Mouse (Mus musculus): ENCODE data around the gene Ehbp1l1.

Gene Ehbp1l1

GRCm38 (mm10) chr19:5731264-5731978, 5.3 kb upstream of the Ehbp1l1 start:
- peak; percentile 95 to 96 for DNase-seq

GRCm38 (mm10) chr19:5730314-5731186, 4.4 kb upstream of the Ehbp1l1 start:
- peak; percentile 38 to 40 for DNase-seq

- peak; percentile 91 for DNase-seq
Observed at GRCm38 (mm10) chr19:5729444-5729815, 3.3 kb upstream of the Ehbp1l1 start, which contains the start of gene Fam89b. Gene Fam89b, minus strand, starts transcription at chr19:5729653.

GRCm38 (mm10) chr19:5728631-5729443, 2.7 kb upstream of the Ehbp1l1 start:
- peak in 1 of 2 experiments; percentile 27 for DNase-seq

GRCm38 (mm10) chr19:5727701-5728100, 1.6 kb upstream of the Ehbp1l1 start:
- peak; percentile 93 to 94 for DNase-seq

- peak; percentile 53 to 59 for DNase-seq
Observed at GRCm38 (mm10) chr19:5726961-5727578, 953 bp upstream of the Ehbp1l1 start.

- DNase-seq, result peak in 1 of 2 experiments; percentile 19
Observed at GRCm38 (mm10) chr19:5725029-5725707, 949 bp downstream of the Ehbp1l1 start.

GRCm38 (mm10) chr19:5724549-5724941, 1.6 kb downstream of the Ehbp1l1 start:
- DNase-seq, result peak; percentile 64 to 66

- DNase-seq, result no peak
Observed at GRCm38 (mm10) chr19:5723934-5724548, 2.1 kb downstream of the Ehbp1l1 start.

- no peak for DNase-seq
Observed at GRCm38 (mm10) chr19:5722848-5723425, 3.2 kb downstream of the Ehbp1l1 start.

GRCm38 (mm10) chr19:5721233-5721632, 4.9 kb downstream of the Ehbp1l1 start:
- no peak for DNase-seq

- DNase-seq, result no peak
Observed at GRCm38 (mm10) chr19:5716955-5717354, 9.2 kb downstream of the Ehbp1l1 start.

GRCm38 (mm10) chr19:5715793-5716688, 10.1 kb downstream of the Ehbp1l1 start:
- DNase-seq, result peak; percentile 18 to 27

GRCm38 (mm10) chr19:5713730-5714129, 12.4 kb downstream of the Ehbp1l1 start:
- DNase-seq, result no peak

- DNase-seq, result no peak
Observed at GRCm38 (mm10) chr19:5713255-5713654, 12.9 kb downstream of the Ehbp1l1 start.

- DNase-seq, result peak; percentile 58 to 59
Observed at GRCm38 (mm10) chr19:5711907-5712460, 14.1 kb downstream of the Ehbp1l1 start.

- peak; percentile 77 to 80 for DNase-seq
Observed at GRCm38 (mm10) chr19:5711218-5711617, 14.9 kb downstream of the Ehbp1l1 start.

GRCm38 (mm10) chr19:5710581-5710980, 15.5 kb downstream of the Ehbp1l1 start:
- DNase-seq, result no peak

GRCm38 (mm10) chr19:5710068-5710467, 16.0 kb downstream of the Ehbp1l1 start:
- no peak for DNase-seq
